Mouse (Mus musculus) liver, embryonic 14.5 days (tissue): Measurements from ENCODE around the gene Sema4d.

Experiments
- CTCF ChIP-seq: IDR thresholded peaks from 2 replicates; pipeline ENCODE4 v1.5.1; 2016; ENCODE audit warnings: antibody characterized with exemption, low read depth, control low read depth
- EP300 ChIP-seq: IDR thresholded peaks from 2 replicates; pipeline ENCODE4 v1.6.1; 2016; ENCODE audit warnings: antibody characterized with exemption, low read depth

GRCm38 (mm10) chr13:51725926-51726574 lies 67.5 kb downstream of the Sema4d start:
- no peak for TF ChIP-seq CTCF
- no peak for TF ChIP-seq EP300
